Mouse (Mus musculus): ENCODE measurements around the gene Slco1a1.
"Not testable (repeated sequence)": the region's sequence is repeated elsewhere in the genome, so short reads cannot be mapped to it uniquely, and the experiment has no call there.

The Slco1a1 gene

DNA sequence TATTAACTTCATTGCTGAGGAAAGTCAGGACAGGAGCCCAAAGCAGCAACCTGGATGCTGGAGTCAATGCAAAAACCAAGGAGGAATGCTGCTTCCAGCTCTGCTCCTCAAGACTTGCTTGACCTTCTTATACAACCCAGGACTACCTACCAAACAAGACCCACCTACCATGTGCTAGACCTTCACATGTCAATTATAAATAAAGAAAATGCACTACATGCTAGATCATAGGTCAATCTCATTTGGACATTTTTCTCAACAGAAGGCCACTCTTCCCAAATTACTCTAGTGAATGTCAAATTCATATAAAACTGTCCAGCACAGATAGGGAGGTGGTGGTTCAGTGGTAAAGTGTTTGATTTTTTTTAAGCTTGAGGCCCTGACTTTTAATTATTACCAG lies at the start of gene Slco1a1:
Gene Slco1a1, minus strand, starts transcription at position 101 of the 400 bp plus-strand sequence.
- no peak for DNase-seq (ENCODE audit: low spot score)

DNA sequence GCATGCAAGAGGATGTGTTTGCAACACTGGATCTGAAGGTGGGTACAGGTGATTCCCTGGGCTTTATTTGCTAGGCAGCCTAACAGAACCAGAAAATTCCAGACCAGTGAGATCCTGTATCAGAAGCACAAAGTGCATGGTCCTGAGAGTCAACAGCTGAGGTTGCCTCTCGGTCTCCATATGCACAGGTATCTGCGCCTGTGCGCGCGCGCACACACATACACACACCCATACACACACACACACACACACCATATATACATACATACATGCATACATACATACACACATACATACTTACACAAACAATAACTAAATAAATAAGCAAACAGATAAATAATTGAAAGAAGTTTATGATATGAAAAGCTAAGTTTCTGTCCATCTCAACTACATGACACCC lies 40.0 kb upstream of the Slco1a1 start:
- DNase-seq (ENCODE audit: low spot score), result no peak

DNA sequence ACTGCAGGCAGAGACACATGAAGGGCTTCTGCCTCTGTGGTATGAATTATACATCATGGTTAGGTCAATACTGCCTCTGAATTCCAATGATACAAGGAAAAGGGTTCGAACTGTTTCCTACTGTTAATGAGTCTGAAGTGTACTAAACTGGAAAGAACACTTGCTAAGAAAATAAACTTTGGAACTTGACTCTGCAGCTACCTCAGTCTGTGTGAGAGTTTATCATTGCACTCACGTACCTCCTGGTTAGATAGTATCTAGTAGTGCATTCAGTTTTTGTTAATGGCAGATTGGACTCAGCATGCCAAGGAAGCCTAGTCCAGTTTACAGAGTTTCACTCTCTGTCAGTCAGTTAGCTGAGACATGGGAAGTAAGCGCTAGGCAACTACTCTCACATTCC lies 37.9 kb upstream of the Slco1a1 start:
- DNase-seq (ENCODE audit: low spot score), result no peak

DNA sequence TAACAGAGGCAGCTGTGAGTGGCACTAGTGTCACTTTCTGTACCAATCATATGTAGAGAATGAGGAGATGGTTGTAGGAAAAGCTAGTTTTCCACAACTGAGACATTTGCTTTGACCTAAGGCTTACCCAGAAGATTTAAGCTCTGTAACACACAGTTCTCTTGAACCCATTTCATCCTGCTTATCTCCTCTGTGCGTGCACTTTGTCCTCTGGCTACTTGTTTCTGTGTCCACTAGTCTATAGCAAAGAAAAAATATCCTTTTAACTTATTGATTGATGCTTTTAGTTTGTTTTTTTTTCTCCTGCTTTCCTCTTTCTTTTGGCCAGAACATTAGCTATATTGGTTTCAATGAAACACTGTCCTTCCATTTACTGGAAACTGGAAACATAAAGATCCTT lies 15.7 kb upstream of the Slco1a1 start:
- DNase-seq (ENCODE audit: low spot score), result no peak

DNA sequence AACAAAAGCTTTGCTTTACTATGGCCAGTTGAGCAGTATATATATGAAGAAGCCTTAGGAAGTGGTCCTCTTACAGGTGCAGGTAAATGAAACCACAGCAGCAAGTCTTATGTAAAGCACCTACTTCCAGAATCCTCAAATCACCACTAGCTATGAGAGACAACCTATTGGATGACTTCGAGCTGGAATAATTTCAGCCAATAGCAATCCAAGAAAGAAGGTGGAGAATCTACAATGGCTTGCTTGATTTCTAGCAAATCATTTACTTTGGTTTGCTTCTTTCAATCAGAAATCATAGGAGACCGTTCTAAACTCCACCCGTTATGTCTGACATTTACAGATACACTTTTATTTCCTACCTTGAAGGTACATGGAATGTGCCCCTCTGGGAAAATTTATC lies 15.1 kb upstream of the Slco1a1 start:
- no peak for DNase-seq (ENCODE audit: low spot score)

DNA sequence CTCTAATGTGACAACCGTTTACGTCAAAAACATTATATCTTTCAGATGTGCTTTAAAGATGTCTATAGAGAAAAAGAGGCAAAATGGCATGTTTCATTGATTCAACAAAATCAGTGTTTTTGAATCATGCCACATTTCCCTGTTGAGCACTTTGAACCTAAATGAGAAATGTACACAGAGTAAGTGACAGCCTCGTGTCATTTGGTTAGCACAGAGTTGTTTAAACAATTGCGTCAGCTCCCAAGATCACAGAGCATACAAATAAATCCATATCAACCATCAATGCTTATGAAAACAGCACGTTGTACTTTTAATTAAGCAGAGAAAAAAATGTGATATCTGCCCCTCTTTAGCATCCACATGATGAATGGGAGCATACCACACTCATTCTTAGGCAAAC lies 13.7 kb upstream of the Slco1a1 start:
- DNase-seq (ENCODE audit: low spot score), result no peak

DNA sequence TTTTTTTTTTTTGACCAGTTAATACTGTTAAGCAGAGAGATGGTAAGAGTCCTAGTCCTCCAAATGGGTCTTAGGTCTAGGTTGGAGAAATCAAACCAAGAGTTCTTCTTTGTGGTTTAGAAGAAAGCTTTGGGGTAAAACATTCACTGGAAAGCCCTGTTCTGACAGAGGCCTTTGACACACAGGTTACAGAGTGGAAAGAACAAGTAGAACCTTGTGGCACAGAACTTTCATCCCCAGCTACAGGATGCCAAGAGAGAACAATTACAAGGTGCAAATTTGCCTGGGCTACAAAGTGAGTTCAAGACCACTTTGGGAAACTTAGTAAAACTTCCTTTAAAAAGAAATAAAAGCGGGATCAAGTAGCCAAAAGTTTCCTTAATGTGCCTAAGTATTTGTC lies 6.3 kb downstream of the Slco1a1 start:
- DNase-seq (ENCODE audit: low spot score), result no peak

DNA sequence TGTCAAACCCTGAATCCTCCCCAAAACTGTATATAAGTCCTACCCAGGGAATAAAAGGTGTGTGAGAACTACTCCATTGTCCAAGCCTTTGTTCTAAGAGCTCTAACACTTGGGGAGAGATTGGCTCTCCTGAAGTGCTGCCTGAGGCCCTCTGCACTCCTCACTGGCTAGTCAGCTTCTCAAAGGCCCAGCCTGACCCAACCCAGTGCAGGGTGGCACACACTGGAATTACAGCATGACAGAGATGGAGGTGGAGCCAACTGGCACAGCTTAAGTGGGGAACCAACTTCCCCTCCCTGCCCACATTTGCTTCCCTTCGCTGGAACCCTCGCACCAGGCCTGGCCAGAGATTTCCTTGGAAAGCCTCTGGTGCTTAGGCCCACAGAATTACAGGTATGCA lies 48.6 kb downstream of the Slco1a1 start:
- DNase-seq (ENCODE audit: low spot score), result no peak

DNA sequence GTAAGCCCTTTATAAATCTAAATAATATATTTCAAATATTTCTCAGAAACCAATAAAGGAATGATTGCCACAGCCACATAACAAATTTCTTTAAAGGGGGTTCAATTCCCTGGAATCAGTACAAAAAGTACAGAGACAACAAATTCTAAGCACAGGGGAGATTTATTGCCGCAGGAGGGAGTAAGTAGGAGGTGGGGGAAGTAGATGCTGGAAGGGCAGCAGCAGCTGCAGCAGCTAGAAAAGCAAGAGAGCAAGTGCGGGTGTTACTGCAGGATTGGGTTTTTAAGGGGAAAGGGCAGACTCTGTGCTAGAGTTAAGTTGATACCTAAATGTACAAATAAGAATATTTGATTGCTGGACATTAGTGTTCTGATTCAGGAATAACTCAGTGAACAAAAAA lies 57.0 kb downstream of the Slco1a1 start:
- DNase-seq (ENCODE audit: low spot score), result no peak

DNA sequence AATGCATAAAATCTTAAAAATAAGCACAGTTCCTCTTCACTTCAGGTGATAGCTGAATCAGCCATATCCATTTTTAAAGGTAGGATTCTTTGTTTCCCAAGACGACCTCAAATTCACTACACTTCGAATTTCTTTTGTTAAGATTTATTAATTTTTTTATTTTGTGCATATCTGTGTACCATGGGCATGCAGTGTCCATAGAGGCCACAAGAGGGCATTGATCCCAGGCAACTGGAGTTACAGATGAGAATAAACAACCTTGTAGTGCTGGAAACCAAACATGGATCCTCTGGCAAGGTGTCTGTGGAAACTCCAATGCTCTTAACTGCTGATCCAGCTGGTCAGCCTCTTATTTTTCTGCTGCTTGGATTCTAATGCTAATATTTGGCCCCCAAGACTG lies 58.5 kb downstream of the Slco1a1 start:
- no peak for DNase-seq (ENCODE audit: low spot score)

DNA sequence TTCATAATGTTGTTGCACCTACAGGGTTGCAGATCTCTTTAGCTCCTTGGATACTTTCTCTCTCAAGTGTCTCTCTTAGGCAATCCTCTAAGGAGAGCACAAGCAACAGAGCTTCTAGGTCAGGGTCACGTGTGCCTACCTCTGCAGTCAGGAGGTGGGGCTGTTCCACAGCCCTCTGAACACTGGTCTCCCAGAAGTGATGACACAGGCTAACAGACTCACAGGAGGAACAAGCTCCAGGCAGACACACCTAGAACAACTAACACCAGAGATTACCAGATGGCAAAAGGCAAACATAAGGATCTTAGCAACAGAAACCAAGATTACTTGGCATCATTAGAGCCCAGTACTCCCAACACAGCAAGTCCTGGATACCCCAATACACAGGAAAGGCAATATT lies 64.2 kb downstream of the Slco1a1 start:
- no peak for DNase-seq (ENCODE audit: low spot score)

DNA sequence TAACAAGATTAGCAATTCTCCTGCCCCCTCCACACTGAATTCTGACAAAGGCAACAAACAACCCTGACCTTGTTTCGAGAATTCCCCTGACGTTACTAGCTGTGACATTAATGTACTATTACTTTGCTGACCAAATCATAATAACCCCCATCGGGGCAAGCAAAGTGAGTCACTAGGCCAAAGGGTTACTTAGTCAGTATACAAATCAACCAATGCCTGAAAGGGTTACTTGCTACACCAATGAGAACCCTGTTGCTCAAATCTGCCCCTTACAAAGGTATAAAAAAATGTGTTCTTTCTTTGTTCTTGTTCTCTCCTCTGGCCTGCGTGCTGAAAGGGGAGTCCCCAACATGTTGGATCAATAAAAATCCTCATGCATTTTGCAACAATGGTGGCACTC lies 71.0 kb downstream of the Slco1a1 start:
- DNase-seq (ENCODE audit: low spot score), result not testable (repeated sequence)

DNA sequence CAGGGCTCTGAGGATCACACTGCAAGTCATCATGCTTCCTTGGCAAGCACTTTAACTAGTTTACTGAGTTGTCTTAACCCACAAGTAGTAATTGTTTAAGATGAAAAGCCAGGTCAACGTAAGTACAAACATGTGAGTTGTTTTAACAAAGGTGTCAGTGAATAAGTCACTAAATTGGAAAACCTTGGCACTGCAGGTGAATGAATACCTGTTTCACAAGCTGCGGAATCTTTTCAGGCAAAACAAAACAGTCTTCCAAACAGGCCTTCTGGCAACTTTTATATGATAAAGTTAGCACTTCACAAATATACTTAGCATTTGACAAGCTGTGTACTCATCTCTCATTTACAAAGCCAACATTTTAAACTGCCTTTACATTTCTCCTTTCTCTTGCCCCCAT lies 75.1 kb downstream of the Slco1a1 start:
- no peak for DNase-seq (ENCODE audit: low spot score)

DNA sequence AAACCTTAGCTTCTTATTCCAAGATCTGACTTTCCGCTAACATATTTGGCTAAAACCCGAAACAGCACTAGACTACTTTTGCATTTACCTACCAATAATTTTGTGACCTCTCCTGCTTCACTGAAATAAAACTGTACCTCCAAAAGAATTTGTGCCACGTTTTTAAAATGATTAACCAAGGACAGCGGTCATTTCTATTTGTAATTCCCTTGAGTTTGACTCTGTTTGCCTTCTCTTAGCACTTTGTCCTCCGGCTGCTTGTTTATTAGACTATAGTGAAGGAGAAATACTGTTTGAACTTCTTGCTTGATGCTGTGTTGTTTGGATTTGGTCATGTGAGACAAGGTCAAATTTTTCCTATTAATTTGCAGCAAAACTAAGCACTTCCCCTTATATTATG lies 78.0 kb downstream of the Slco1a1 start:
- DNase-seq (ENCODE audit: low spot score), result no peak

DNA sequence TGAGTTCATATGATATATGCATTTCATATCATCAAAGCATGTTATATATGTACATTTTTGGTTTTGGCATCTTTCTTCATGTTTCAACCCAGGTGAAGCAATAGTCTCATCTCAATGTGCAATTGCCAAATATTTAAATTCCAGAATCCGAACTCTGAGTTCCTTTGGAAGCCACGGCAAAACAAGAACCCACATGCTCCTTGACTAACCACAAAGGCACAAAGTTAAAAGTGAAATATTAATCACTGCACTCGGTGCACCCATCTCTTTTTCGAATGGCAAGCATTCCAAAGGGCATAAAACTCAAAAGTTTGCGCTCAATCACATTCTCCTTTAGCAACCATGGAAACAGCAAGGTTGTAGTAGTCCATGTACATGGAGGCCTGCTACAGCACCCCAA lies 80.7 kb downstream of the Slco1a1 start:
- no peak for DNase-seq (ENCODE audit: low spot score)

DNA sequence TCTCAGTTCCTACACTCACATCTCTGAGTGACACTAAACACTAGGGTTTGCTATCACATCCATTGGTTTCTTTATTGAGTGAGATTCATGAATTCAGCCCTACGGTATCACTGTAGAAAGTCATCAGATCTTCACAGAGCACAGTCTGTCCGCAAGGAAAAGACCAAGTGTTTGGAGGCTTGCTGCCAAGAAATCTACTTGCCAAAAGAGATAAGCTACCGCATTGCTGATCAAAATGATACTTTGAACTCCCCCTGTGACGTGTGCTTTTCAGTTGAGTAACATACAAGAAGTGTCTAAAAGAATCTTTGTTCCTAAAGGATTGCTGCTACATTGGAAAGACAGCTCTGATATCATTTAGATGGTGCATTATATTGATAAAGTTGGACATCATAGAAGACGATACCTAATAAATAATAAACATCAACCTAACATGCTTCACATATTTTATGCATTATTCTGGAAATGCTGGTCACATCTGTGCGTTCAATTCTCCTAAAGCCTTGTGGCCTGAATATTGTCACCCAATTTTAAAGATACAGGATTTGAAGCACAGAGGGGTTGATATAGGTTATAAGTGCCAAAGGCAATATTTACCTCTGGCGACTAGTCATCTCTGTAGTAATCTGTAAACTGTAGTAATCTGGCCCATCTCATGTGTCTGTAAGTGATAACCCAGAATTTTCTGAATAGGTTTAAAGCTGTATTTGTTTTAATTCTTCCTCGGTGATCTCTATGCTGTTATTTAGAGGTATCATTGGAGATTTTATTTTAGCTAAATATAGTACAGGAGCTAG lies 88.8 kb downstream of the Slco1a1 start:
- peak; percentile 24 for DNase-seq (ENCODE audit: low spot score)
